Mouse (Mus musculus): ENCODE results near the gene Stoml1.
A peak's percentile ranks its signal among the peaks of the same experiment; 100 is the strongest.

Gene Stoml1

DNA sequence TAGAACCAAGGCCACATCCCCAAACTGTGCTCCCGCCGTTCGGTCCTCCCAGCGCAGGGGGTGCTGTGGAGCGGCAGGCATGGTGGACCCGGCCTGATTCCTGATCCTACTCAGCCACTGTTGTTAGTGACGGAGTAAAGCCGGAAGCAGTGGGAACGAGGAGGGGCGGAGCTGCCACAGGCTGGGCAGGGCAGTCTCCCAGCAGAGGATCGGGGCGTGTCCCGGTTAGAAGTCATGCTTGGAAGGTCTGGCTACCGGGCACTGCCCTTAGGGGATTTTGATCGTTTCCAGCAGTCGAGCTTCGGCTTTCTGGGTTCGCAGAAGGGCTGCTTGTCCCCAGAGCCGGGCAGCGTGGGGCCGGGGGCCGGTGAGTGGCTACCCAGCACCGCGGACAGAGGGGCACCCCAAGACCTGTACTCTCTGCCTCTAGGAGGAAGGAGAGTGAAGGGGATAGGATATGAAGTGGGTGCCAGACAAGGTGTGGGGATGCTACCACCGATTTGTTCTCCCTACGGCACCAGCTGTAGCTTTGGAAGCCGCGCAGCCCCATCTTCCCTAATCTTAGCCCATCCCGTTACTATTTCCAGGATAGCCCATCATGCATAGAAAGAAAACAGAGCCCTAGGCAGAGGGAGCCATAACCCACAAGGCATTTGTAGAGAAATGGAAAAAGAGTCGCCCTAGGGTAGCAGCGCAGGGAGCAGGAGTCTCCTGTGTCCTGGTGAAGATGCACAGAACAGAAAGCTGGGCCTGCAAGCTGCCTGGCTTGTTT lies at the start of gene Stoml1:
Gene Stoml1 (plus strand): TSS at position 132 of the 772 bp plus-strand sequence.
- DNase-seq (ENCODE audit: low spot score in 2 of 2), result peak; percentile 94 to 95

DNA sequence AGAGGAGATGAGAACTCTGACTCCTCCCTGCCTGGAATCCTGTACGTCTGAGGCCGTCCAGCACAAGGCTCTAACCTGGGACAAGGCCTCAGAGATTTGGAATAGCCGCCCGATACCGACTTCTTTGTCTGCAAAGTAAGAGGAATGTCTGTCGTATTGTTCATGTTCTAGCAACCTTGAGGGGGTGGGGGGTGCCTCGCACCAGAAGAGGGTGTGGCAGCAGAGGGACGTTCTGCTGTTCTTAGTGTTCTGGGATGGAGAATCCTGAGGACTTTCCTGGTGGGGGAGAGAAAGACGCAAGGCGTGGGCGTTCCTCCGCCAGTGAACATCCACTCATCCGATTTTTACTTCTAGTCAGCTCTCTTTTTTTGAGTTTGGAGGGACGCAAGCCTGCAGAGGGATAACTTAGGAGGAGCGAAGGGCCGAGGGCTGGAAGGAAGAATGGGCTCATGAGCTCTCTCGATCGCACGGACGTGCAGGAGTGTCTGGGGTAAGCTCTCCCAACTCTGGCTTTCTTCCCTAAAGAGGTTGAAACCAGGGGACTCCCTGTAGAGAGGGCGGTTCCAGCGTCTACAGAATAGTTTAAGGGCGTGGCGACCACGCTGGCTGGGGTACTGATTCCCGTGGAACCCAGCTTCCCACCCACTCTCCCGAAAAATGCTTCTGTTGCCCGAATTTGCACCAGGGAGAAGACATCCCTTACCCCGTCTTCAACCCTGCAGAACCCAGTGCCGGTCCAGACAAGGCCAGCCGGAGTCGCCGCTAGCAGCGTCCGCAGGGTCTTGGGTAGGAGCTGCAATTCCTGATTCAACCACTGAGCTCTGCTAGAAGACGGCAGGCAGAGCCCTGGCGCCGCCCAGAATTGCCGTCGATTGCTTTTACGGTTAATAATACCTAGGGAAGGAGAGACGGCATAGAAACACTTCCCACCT lies 49.2 kb upstream of the Stoml1 start, which contains the start of the genes Islr and Islr2:
Gene Islr (minus strand): TSS at position 791 of the 932 bp plus-strand sequence.
Gene Islr2 (minus strand): TSS at position 804 of the 932 bp plus-strand sequence.
- DNase-seq (ENCODE audit: low spot score in 2 of 2), result peak; percentile 73 to 76

DNA sequence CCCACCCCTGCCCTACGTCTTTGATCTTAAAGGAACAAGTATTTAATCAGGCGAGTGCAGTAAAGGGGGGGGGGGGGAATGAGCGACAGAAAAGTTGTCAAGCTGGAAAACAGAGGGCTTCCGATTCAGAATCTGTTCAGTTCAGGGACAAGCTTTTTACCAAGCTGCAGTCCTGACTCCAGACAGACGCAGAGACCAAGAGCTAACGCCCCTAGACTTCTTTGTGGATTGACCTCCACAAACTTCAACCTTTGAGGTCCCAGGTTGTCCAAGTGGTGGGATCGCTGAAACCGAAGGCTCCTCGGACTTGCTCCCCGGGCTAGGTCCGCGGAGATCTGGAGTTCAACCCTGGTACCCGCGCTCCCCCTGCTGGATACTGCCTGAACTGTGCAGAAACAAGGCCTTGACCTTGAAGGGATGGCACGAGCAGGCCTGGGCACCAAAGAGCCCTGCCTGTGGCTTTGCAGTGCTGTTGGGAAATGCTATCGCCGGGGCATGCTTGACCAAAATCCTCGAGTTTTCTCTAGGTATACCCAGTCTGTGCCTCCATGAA lies 48.4 kb upstream of the Stoml1 start:
- DNase-seq (ENCODE audit: low spot score in 2 of 2), result peak; percentile 86 to 91

DNA sequence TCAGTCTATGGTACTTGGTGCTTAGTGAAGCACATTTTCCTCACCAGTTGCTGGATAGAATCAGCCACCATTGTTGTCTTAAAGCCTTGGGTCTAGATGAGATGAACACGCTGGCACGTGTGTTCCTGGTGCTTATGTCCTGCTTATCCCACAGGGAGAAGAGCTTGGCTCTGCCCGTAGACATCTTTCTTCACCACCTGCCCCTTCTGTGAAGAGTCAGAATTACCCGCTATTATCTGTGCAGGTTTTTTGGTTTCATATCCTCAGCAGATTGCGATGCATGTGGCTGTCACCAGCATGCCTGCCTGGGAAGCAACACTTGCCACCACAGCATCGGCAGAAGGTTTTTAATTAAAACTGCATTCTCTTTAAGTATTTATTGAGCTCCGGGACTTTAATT lies 47.0 kb upstream of the Stoml1 start:
- DNase-seq (ENCODE audit: low spot score in 2 of 2), result peak in 1 of 2 experiments; percentile 60

DNA sequence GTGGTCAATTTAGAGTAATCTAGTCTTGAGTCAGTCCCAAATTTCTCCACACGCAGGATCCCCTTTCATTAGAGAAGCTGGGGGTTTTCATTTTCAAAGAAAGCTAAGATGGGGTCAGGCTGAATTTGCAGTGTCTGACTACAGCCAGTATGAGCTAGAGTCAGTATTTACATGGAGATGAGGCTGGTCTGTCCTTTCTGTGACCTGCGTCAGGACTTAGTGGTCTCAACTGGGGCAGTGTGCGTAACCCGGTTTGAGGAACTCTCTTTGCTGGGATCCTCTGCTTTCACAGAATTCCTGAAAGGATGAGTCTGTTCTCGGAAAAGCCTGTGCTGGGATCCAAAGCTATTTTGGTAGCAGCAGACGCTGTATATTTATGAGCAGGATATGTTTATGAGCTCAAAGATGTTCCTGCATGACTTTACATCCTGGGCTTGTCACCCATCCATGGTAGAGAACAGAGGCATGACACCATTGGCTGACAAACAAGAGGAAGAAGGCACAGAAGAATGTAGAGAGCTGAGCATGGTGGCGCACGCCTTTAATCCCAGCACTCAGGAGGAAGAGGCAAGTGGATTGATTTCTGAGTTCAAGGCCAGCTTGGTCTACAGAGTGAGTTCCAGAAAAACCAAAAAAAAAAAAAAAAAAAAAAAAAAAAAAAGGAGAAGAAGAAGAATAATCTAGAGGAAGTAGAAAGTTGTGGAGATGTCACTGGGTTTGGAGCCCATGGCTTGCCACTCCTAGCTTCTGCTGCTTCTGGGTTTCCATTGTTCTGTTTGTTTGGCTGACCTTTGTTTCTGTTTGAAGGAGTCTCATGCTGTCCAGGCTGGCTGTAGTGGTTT lies 43.3 kb upstream of the Stoml1 start:
- no peak for DNase-seq (ENCODE audit: low spot score in 2 of 2)

DNA sequence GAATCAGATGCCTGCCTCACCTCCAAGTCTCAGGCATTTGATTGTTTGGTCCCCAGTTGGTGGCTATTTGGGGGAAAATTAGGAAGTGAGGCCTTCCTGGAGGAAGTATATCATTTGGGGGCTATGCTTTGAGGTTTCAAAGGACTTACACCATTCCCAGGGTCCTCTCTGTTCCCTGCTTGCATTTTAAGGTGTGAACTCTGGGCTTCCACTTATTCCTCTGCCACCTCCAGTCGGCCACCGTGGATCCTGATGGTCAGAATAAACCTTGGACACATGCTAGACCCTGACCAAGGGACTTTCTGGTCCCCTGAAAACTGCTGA lies 42.7 kb upstream of the Stoml1 start:
- no peak for DNase-seq (ENCODE audit: low spot score in 2 of 2)

DNA sequence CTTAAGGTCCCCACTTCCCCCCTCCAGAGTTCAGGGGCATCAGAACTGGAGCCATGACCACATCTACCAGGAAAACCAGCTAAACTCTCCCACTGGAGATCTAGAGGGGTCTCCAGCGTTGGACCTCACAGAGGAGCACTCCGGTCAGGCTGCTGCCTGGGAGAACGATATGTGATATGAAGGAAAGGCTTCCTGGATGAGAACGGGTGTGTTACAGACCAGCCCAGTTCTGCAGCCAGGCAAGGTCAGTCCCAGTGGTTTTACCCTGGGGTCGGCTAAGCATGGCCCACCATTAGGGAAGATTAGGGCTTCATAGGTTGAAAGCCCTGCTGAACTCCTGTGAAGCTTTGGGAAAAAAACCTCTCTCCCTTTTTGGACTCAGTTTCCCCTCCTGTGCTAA lies 39.6 kb upstream of the Stoml1 start:
- no peak for DNase-seq (ENCODE audit: low spot score in 2 of 2)

DNA sequence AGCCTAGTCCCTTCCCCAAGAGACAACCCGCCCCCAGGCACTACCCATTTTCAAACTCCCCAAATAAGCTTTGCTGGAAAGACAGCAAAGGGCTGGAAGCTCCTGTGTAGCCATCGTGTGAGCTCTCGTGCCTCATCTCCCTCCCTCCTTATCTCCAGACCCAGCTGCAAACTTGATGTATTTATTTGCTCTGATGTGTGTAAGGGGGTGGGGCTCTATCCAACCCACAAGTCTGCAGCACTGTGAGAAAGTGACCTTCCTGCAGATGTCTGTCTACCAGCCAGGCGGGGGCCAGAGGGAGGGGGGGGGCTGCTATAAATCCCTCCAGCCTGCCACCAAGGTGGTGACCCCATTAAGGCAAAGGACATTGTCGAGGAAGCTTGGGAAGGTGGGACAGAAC lies 39.1 kb upstream of the Stoml1 start:
- DNase-seq (ENCODE audit: low spot score in 2 of 2), result no peak

DNA sequence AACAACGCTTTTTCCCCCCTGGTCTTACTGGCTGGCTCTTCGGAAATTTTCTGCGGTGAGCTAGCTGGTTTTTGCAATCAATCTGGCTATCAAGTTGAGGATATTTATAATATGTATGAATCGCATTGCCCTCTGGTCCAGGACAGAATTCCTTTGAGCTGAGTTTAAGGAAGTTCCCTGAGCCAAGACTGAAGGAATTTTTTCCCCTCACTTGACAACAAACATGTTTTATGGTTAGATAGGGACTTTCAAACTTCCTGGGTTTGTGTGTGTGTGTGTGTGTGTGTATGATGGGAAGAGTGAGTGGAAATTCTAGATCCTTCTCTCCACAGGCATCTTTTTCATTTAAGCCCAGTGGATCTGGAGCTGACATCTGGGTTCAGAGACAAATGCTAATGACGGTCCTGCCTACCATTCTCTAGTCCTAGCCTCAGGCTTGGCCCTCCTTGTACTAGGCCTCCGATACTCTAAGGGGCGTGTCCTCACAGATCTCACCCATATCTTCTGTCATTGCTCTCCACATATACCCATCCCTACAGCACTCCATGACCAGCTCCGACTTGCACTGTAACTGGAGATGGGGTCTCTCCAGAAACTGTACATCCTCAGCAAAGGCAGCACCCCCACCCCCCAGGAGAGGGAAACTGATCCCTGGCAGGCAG lies 38.3 kb upstream of the Stoml1 start:
- no peak for DNase-seq (ENCODE audit: low spot score in 2 of 2)

DNA sequence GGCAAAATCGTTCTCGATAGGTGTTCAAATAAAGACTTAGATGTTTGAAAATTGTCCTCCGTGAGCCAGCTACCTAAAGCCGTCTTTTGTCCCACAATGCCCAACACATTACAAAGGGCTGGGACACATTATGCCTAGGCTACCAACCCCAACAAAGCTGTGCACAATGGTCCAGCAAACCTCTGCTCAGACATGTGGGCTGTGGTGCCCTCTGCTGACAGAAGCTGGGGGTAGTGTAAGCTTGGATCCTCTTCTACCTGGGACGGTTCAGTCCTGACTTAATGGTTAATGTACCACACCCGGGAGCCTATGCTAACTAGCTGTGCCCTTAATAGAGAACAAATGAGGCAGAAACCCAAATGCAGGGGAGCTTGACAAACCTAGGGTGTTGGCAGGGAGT lies 36.6 kb upstream of the Stoml1 start:
- peak in 1 of 2 experiments; percentile 70 for DNase-seq (ENCODE audit: low spot score in 2 of 2)

DNA sequence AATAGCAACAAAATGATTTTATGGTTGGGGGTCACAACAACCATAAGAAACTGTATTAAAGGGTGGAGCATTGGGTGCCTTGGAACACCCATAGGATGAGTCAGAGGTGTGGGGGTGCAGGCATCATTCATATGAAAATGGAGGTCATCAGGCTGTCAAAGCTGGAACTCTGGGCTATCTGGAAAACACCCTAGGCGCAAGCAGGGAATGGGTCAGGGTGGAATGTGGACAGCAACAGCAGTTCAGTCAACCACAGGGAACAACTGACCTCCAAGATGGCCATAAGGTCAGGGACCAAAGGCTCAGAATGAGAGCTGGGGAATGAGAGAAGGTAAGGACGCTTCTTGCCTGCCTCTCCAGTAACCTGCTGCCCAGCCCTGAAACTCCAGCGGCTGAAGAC lies 34.4 kb upstream of the Stoml1 start:
- no peak for DNase-seq (ENCODE audit: low spot score in 2 of 2)

DNA sequence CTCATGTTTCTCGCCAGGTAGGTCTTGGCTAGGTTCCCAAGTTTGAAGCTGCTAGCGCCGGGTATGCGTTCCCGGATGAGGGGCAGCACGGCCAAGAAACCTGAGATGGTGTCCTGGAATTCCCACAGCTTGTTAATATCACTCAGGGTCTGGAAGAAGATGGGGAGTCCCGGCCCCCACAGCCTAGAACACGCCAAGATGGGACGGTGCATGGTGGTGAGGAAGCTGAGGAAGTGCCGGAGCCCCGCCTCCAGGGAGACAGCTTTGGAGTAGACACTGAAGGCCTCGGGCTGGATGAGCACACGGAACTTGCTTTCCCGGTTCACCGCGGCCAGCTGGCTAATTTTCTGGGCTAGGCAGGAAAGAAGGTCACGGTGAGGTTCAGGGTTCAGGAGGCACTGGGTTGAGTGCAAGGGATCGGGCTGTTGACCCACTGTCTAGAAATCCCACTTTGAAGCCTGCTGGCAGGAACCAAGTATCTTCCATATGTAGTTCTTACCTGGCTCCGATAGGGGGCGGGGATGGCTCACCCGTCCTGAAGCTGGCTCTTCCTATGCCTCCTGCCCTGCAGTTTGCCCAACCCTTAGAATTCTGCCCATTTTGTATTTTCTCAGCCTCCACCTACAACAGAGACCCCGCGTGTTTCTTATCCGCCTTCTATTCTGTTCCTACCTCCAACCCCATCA lies 32.6 kb upstream of the Stoml1 start:
- DNase-seq (ENCODE audit: low spot score in 2 of 2), result peak in 1 of 2 experiments; percentile 57

DNA sequence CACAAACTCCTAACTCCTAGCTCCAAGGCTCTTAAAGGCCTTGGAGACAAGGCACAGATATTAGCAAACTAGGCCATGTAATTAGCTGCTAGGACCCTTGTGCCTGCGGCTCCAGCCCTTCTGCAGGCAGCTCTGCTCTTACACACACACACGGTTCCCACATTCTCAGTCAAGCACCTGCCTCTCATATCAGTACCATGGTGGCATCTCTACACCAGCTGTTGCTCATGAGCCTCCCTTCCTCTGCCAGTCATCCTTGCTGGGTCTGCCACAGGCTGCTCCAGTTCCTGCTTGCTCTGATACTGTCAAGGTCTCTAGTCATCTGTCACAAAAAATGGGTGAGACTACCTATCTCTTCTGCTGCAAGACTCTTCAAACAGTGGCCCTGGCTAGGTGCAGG lies 28.6 kb upstream of the Stoml1 start:
- DNase-seq (ENCODE audit: low spot score in 2 of 2), result no peak

DNA sequence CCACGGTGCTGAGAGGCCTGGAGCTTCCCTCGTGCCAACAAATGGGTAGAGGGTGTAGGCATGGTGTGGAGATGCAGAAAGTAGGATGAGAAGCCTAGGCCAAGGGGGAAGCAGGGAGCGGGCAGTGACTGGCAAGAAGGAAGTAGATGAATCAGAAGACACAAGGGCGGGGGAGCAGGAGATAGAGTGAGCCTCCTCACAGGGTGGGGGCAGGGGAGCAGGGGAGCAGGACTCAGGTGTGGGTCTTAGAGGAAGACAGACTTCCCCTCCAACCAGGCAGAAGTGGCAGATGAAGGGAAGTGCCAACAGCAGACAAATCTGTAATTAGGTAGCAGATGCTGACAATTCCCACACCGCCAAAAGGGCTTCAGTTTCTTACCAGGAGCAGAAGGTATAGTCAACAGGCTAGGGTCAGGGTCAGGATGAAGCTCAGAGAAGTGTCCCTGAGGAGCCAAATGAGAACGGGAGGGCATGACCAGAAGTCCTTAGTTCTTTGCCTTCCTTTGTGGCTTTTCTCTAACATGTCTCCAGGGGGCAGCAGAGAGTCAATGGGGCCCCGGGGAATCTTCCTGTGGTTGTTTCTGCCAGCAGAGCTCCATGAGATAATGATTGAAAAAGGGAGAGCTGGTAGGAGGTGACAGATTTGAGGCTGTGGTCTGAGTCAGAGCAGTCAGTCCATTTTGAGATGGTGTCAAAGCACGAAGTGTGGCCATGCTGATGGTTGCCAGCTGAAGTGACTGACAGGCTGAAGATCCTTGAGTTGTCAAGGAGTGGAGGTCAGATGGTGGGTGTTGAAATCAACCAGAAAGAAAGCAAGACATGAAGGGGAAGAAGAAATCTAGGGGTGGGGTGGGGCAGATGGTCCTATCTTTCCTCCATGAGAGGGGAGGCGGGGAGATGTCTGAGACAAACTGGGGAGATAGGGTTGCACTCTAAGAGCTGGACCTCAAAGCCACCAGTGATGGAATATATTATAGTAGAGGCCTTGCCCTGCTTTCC lies 26.8 kb upstream of the Stoml1 start:
- no peak for DNase-seq (ENCODE audit: low spot score in 2 of 2)

DNA sequence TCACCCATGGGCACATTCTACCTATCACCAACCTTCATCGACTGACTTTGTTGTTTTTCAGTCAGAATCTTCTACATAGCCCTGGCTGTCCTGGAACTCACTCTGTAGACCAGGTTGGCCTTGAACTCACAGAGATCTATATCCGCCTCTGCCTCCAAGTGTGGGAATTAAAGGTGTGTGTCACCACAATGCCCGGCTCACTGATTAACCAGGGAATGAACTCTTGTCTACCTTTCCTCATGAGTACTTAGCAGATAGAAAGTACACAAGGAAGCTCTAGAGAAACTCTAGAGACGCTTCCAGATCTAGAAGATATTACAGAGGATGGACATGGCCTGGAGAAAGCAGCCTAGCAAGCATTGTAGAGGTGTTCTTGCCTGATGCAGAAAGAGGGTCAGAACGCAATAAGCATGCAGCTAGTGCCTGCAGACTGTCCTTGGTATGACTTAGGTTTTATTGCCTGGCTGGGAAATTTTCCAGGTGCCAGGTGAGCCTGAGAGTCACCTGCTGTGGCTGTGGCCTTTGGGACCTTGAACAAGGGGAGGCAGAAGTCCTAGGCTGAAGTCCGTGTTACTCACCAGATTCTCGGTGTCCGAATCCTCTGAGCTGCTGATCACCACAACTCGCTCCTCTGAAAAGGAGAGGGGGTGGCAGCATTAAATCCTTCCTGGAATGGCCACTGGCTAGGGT lies 24.0 kb upstream of the Stoml1 start:
- DNase-seq (ENCODE audit: low spot score in 2 of 2), result no peak

DNA sequence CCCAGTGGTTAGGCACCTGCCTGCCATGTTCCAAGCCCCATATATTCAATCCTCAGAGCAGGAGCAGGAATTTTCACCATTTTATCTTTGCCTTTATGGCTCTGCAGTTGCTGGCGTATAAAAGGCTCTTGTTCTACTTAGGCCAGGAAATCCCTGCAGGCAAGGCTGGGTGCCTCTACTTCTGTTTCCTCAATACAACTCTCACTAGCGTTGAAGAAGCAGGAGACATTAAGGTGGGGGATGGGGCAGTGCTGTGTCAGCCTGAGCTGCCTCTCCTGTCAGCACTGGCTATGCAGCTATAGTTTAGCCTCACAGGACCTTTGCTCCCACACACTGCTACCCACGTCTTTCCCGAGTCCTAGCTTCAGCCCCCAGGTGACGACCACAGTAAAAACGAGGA lies 21.2 kb upstream of the Stoml1 start:
- DNase-seq (ENCODE audit: low spot score in 2 of 2), result no peak

DNA sequence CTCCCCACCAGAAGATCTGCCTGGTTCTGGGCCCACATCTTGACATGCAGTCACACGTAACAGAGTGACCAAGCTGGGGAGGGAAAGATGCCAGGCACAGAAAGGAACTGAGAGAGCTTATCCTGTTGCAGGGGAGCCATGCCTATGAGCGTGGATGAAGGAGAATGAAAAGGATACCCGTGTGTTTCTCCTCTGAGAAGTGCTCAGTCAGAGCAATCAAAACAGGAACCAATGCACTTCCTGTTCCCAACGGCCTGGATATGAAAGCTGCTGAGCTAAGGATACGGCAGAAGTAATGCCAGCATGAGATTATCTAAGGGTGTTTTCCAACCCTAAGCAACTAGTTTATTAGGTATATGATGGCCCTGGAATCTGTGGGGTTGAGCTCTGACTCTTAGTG lies 20.6 kb upstream of the Stoml1 start:
- no peak for DNase-seq (ENCODE audit: low spot score in 2 of 2)

DNA sequence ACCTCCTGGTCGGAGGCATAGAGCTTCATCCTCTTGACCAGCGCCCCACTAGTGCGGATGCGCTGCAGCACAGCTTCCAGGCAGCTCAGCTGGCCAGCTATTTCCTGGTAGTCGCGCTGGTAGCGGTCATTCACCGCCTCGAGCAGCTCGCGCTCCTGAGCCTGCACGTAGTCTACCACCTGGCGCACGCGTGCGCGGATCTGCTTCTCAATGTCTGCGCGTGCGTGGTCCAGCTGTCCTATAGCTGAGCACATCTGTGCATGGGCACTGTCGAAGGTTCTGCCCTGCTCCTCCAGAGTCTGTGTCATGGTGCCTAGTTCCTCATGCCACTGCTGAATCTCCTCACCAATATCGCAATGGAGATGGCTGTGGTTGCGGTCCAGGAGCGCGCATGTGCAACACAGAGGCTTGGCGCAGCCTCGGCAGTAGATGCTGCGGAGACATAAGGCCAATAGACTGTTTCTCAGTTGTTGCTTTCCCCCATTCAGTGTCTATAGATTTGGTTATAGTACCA lies 18.4 kb upstream of the Stoml1 start:
- no peak for DNase-seq (ENCODE audit: low spot score in 2 of 2)
